ENCODE assay signal across 11 mouse cellular contexts in the genomic region with DNA sequence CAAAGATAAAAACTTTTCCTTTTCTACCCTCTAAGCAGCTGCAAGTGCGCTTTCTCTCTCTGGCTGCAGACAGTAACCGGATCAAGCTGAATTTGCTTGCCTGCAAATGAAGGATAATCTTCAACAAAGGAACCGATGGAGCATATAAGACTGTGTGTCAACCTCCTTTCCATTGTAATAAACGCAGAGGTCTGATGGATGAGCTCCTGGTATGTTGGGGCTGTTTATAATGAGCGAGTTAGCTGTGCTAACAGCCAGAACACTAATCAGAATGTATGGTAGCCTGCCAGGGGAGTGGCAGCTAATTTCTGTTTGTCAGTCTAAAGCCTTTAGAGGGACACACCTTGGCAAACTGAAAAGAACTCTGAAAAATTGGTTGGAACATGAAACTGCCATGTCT.
DNase-seq lines count a peak whose midpoint lies in the region; ATAC-seq lines count a peak whose summit lies in the region.
"Had no signal": no experiment of that assay in that cellular context is flagged by ENCODE, and none has a peak within 500 bp of the region (broad histone marks: within the 10 kb centered on the region; RNA-seq: fewer than 3 reads in every experiment).

No protein-coding gene starts in this region.

- peak; percentile 83 for ATAC-seq in kidney, embryonic 16.5 days (ENCODE audit: low FRiP score, low TSS enrichment)
- ATAC-seq in hindbrain, embryonic 13.5 days (ENCODE audit: low FRiP score), result peak; percentile 89
- peak; percentile 49; the same call in 1 of the 2 replicates for ATAC-seq in neural tube, embryonic 14.5 days (ENCODE audit: low read depth)

- 48% methylated on average over 5 of the region's 5 CpGs for WGBS in kidney, embryonic 16.5 days
- WGBS in hindbrain, embryonic 13.5 days, result 12% methylated on average over 5 of the region's 5 CpGs
- 12% methylated on average over 5 of the region's 5 CpGs for WGBS in neural tube, embryonic 14.5 days

- H3K9me3 ChIP-seq in kidney, embryonic 16.5 days (ENCODE audit: low read length), result peaks cover 4% of the 10 kb centered on the region; the same call in 1 of the 2 replicates
- 0 out of 2 replicates have a peak, but pooled peaks cover 4% of the 10 kb centered on the region for H3K9me3 ChIP-seq in hindbrain, embryonic 13.5 days
- H3K9me3 ChIP-seq in neural tube, embryonic 14.5 days (ENCODE audit: control insufficient read depth, low read length), result no peaks in the 10 kb centered on the region; the same call in 1 of the 2 replicates

- H3K4me1 ChIP-seq in kidney, embryonic 16.5 days (ENCODE audit: insufficient read depth, low read length), result no peaks in the 10 kb centered on the region
- peaks cover 7% of the 10 kb centered on the region for H3K4me1 ChIP-seq in hindbrain, embryonic 13.5 days (replicated peaks)
- H3K4me1 ChIP-seq in neural tube, embryonic 14.5 days (ENCODE audit: control insufficient read depth, insufficient read depth, low read length), result no peaks in the 10 kb centered on the region
- H3K4me1 ChIP-seq: megakaryocyte, embryonic 14.5 days had no signal

- H3K4me3 ChIP-seq in kidney, embryonic 16.5 days (ENCODE audit: low read length), result no peak overlapping the region
- H3K4me3 ChIP-seq in hindbrain, embryonic 13.5 days, result no peak overlapping the region
- no peak overlapping the region for H3K4me3 ChIP-seq in neural tube, embryonic 14.5 days (ENCODE audit: low read depth, low read length)
- H3K4me3 ChIP-seq: megakaryocyte, embryonic 14.5 days had no signal

- H3K27ac ChIP-seq in kidney, embryonic 16.5 days (ENCODE audit: low read length), result no peak overlapping the region
- no peak overlapping the region for H3K27ac ChIP-seq in hindbrain, embryonic 13.5 days
- H3K27ac ChIP-seq in neural tube, embryonic 14.5 days (ENCODE audit: low read depth, low read length), result no peak overlapping the region

- H3K9ac ChIP-seq in kidney, embryonic 16.5 days (replicated peaks; ENCODE audit: low read length), result no peak overlapping the region
- no peak overlapping the region for H3K9ac ChIP-seq in hindbrain, embryonic 13.5 days
- no peak overlapping the region for H3K9ac ChIP-seq in neural tube, embryonic 14.5 days (replicated peaks; ENCODE audit: low read depth, low read length)

- H3K27me3 ChIP-seq in kidney, embryonic 16.5 days (ENCODE audit: insufficient read depth, low read length), result no peaks in the 10 kb centered on the region
- H3K27me3 ChIP-seq in hindbrain, embryonic 13.5 days, result no peaks in the 10 kb centered on the region
- H3K27me3 ChIP-seq in neural tube, embryonic 14.5 days (ENCODE audit: control insufficient read depth, insufficient read depth, low read length), result no peaks in the 10 kb centered on the region
- H3K27me3 ChIP-seq: megakaryocyte, embryonic 14.5 days had no signal

- H3K4me2 ChIP-seq in kidney, embryonic 16.5 days (replicated peaks; ENCODE audit: low read depth, low read length), result no peak overlapping the region
- no peak overlapping the region for H3K4me2 ChIP-seq in hindbrain, embryonic 13.5 days
- no peak overlapping the region for H3K4me2 ChIP-seq in neural tube, embryonic 14.5 days (ENCODE audit: low read depth, low read length)

- DNase-seq in kidney, postnatal 25 days, result no peak
- DNase-seq in cerebellum, postnatal 36 days, result peak; percentile 17 to 55
- no peak for DNase-seq in heart, adult 18-20 months
- DNase-seq in heart, postnatal 4 days, result no peak
- DNase-seq in layer of hippocampus, adult 11-12 months (ENCODE audit: low spot score), result no peak
- DNase-seq: right cerebral cortex, postnatal 25 days; thymus, adult 18-20 months had no signal

- no peaks in the 10 kb centered on the region for H3K36me3 ChIP-seq in kidney, embryonic 16.5 days (ENCODE audit: insufficient read depth, low read length)
- no peaks in the 10 kb centered on the region for H3K36me3 ChIP-seq in hindbrain, embryonic 13.5 days
- no peaks in the 10 kb centered on the region for H3K36me3 ChIP-seq in neural tube, embryonic 14.5 days (ENCODE audit: control insufficient read depth, insufficient read depth, low read length)

Comparison
In these comparisons a context has a peak if more than half of its experiments do, and no peak if none do; other contexts are left out.
1. DNase-seq: peak in cerebellum, postnatal 36 days (2 of 2); none in kidney, postnatal 25 days (0 of 2), heart, adult 18-20 months (0 of 2), heart, postnatal 4 days (single experiment) and layer of hippocampus, adult 11-12 months (single experiment).
2. Peak in every context shown above with its lines, with median percentiles within 50 percentile points of each other: ATAC-seq.